ENCODE assay signal across 16 mouse cellular contexts in the genomic region with DNA sequence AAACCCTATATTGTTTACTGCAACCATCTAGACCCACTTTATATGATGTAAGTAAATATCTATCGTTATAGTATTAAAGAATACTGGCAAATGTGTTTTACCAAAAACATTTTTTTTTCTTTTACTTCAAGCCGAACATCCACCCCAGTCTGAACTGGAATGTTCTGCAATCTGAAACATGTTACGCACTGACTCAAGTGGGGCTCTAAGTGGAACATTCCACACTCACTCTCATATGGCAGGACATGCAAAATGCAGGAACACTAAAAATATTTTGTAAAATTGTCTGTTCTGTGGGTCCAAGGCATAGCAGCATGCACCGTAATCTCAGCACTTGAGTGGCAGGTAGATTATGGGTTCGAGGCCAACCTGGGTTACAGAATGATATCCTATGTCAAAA.
"Had no signal": no experiment of that assay in that cellular context is flagged by ENCODE, and none has a peak within 500 bp of the region (broad histone marks: within the 10 kb centered on the region; RNA-seq: fewer than 3 reads in every experiment).

No protein-coding gene starts in this region.

- H3K4me1 ChIP-seq: neural tube, embryonic 15.5 days; stomach, embryonic 15.5 days had no signal

- H3K27me3 ChIP-seq: neural tube, embryonic 13.5 days; neural tube, embryonic 15.5 days; stomach, embryonic 15.5 days had no signal

- DNase-seq: retina, postnatal 1 day; right cerebral cortex, adult 18-20 months; right cerebral cortex, postnatal 14 days; right cerebral cortex, postnatal 25 days; right cerebral cortex, postnatal 4 days; spleen, adult 18-20 months; thymus, adult 18-20 months; thymus, adult 2 months; thymus, postnatal 14 days; thymus, postnatal 25 days; thymus, postnatal 36 days; thymus, postnatal 4 days had no signal

- H3K4me2 ChIP-seq: neural tube, embryonic 13.5 days; neural tube, embryonic 15.5 days; stomach, embryonic 15.5 days had no signal

- H3K9ac ChIP-seq: neural tube, embryonic 13.5 days; neural tube, embryonic 15.5 days; stomach, embryonic 15.5 days had no signal

- H3K9me3 ChIP-seq: neural tube, embryonic 13.5 days; neural tube, embryonic 15.5 days; stomach, embryonic 15.5 days had no signal

- H3K36me3 ChIP-seq: neural tube, embryonic 13.5 days; neural tube, embryonic 15.5 days; stomach, embryonic 15.5 days had no signal

- H3K27ac ChIP-seq: neural tube, embryonic 13.5 days; neural tube, embryonic 15.5 days; stomach, embryonic 15.5 days; stomach, postnatal 0 days had no signal

- H3K4me3 ChIP-seq: neural tube, embryonic 13.5 days; neural tube, embryonic 15.5 days; stomach, embryonic 15.5 days had no signal
